16 mouse cellular contexts compared by ENCODE assay signal in the genomic region with DNA sequence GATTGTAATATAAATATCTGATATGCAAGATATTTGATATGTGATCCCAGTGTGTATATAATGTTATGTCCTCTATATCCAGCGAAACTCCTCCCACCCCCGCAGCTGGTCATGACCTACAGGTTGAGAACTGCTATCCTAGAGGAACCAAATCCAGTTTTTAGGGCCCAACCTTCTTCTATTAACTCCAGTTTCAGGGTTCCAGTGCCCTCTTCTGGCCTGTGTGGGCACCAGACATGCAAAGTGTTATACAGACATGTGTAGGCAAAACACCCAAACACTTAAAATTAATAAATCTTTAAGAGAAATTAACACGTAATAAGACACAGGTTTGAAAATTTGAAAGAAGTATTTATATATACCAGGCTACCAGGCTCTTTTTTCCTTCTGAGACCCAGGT. TPM values are rescaled to one million over a fixed set of nuclear protein-coding genes. Genes with fewer than 3 reads are reported as not detected.
DNase-seq lines count a peak whose midpoint lies in the region; ATAC-seq and TF ChIP-seq lines count a peak whose summit lies in the region.
"Had no signal": no experiment of that assay in that cellular context is flagged by ENCODE, and none has a peak within 500 bp of the region (broad histone marks: within the 10 kb centered on the region; RNA-seq: fewer than 3 reads in every experiment).

No protein-coding gene starts in this region.

- H3K4me1 ChIP-seq in intestine, postnatal 0 days (replicated peaks; ENCODE audit: control insufficient read depth, insufficient read depth, low read length): no peaks in the 10 kb centered on the region; the same call in 1 of the 2 replicates
- no peaks in the 10 kb centered on the region for H3K4me1 ChIP-seq in intestine, embryonic 15.5 days (replicated peaks)
- no peaks in the 10 kb centered on the region for H3K4me1 ChIP-seq in stomach, postnatal 0 days (replicated peaks; ENCODE audit: control insufficient read depth, insufficient read depth)
- H3K4me1 ChIP-seq: heart, embryonic 12.5 days; hindbrain, embryonic 13.5 days; limb, embryonic 10.5 days had no signal

- H3K4me3 ChIP-seq in intestine, postnatal 0 days (ENCODE audit: low read depth, low read length): no peak overlapping the region
- no peak overlapping the region for H3K4me3 ChIP-seq in intestine, embryonic 15.5 days (replicated peaks)
- H3K4me3 ChIP-seq in stomach, postnatal 0 days (ENCODE audit: low read depth, low read length): no peak overlapping the region
- H3K4me3 ChIP-seq: heart, embryonic 12.5 days; hindbrain, embryonic 13.5 days; limb, embryonic 10.5 days; myocyte had no signal

- H3K4me2 ChIP-seq in intestine, postnatal 0 days (replicated peaks; ENCODE audit: low read depth): no peak overlapping the region
- H3K4me2 ChIP-seq in intestine, embryonic 15.5 days (replicated peaks): no peak overlapping the region
- H3K4me2 ChIP-seq in stomach, postnatal 0 days (replicated peaks; ENCODE audit: low read depth): no peak overlapping the region
- H3K4me2 ChIP-seq: heart, embryonic 12.5 days; hindbrain, embryonic 13.5 days had no signal

- no peaks in the 10 kb centered on the region for H3K27me3 ChIP-seq in intestine, postnatal 0 days (replicated peaks; ENCODE audit: control insufficient read depth, insufficient read depth, low read length)
- H3K27me3 ChIP-seq in intestine, embryonic 15.5 days (replicated peaks): no peaks in the 10 kb centered on the region
- no peaks in the 10 kb centered on the region for H3K27me3 ChIP-seq in stomach, postnatal 0 days (ENCODE audit: control insufficient read depth, insufficient read depth, low read length)
- H3K27me3 ChIP-seq: heart, embryonic 12.5 days; hindbrain, embryonic 13.5 days had no signal

- H3K27ac ChIP-seq in intestine, postnatal 0 days (ENCODE audit: low read depth, low read length): no peak overlapping the region
- no peak overlapping the region for H3K27ac ChIP-seq in intestine, embryonic 15.5 days
- H3K27ac ChIP-seq in stomach, postnatal 0 days (replicated peaks): no peak overlapping the region
- H3K27ac ChIP-seq: hindbrain, embryonic 13.5 days; limb, embryonic 10.5 days; macrophage had no signal

- peak; percentile 55 for TF ChIP-seq CTCF in intestine, postnatal 0 days (IDR thresholded peaks at IDR 0.05; ENCODE audit: low read depth)
- TF ChIP-seq CTCF in brain, embryonic 14.5 days (IDR thresholded peaks at IDR 0.05; ENCODE audit: borderline replicate concordance, extremely low read depth, insufficient read depth, insufficient read length): peak; percentile 25; the same call in 1 of the 2 replicates
- peak; percentile 64 for TF ChIP-seq CTCF in stomach, postnatal 0 days (IDR thresholded peaks at IDR 0.05; ENCODE audit: low read depth)

- H3K9ac ChIP-seq in intestine, postnatal 0 days (ENCODE audit: low read depth, low read length): no peak overlapping the region
- no peak overlapping the region for H3K9ac ChIP-seq in intestine, embryonic 15.5 days
- no peak overlapping the region for H3K9ac ChIP-seq in stomach, postnatal 0 days (ENCODE audit: low read length)
- H3K9ac ChIP-seq: heart, embryonic 12.5 days; hindbrain, embryonic 13.5 days had no signal

- 94% methylated on average over 3 of the region's 3 CpGs for WGBS in intestine, postnatal 0 days
- WGBS in intestine, embryonic 15.5 days: 94% methylated on average over 3 of the region's 3 CpGs
- WGBS in stomach, postnatal 0 days: 88% methylated on average over 3 of the region's 3 CpGs

- DNase-seq in thymus, postnatal 14 days: peak; percentile 34
- no peak for DNase-seq in thymus, postnatal 0 days (ENCODE audit: low spot score)
- no peak for DNase-seq in brain, embryonic 14.5 days (ENCODE audit: low read depth)
- DNase-seq in stomach, postnatal 0 days (ENCODE audit: low spot score): no peak
- DNase-seq in urinary bladder, adult 2 months (ENCODE audit: low spot score): no peak
- no peak for DNase-seq in embryo, embryonic 11 days
- DNase-seq: adrenal gland, postnatal 10 days; cerebellum, adult 18-20 months; thymus, postnatal 25 days had no signal

- TF ChIP-seq EP300 in stomach, postnatal 0 days (optimal IDR thresholded peaks at IDR 0.05): no peak

- TF ChIP-seq POLR2A in brain, embryonic 14.5 days (IDR thresholded peaks at IDR 0.05; ENCODE audit: borderline replicate concordance, extremely low read depth, insufficient read depth, insufficient read length, poor library complexity, severe bottlenecking): no peak

- peaks cover 11% of the 10 kb centered on the region for H3K36me3 ChIP-seq in intestine, postnatal 0 days (ENCODE audit: control insufficient read depth, insufficient read depth)
- H3K36me3 ChIP-seq in intestine, embryonic 15.5 days: peaks cover 5% of the 10 kb centered on the region; the same call in 1 of the 2 replicates
- H3K36me3 ChIP-seq in stomach, postnatal 0 days (ENCODE audit: control insufficient read depth, insufficient read depth, low read length): 0 out of 2 replicates have a peak, but pooled peaks cover 2% of the 10 kb centered on the region

- no peaks in the 10 kb centered on the region for H3K9me3 ChIP-seq in intestine, postnatal 0 days (ENCODE audit: control insufficient read depth)
- H3K9me3 ChIP-seq in intestine, embryonic 15.5 days: no peaks in the 10 kb centered on the region
- H3K9me3 ChIP-seq in stomach, postnatal 0 days (ENCODE audit: control insufficient read depth, low read length): no peaks in the 10 kb centered on the region
- H3K9me3 ChIP-seq: heart, embryonic 12.5 days; hindbrain, embryonic 13.5 days; limb, embryonic 10.5 days had no signal

- no peak for ATAC-seq in intestine, postnatal 0 days
- ATAC-seq in intestine, embryonic 15.5 days: no peak
- no peak for ATAC-seq in stomach, postnatal 0 days (ENCODE audit: low FRiP score, low TSS enrichment)

RNA-seq across cellular contexts. Expression of a gene that starts 11.6 kb away (rescaled TPM):
- polyA plus RNA-seq in intestine, postnatal 0 days (2015; fragmentation: Nextera tagmentation; extraction: Ambion mirVana): 48.6 and 50.4 TPM in 2 replicates
- 34.1 and 37.1 TPM in 2 replicates for polyA plus RNA-seq in intestine, embryonic 15.5 days (2015; fragmentation: Nextera tagmentation; extraction: Ambion mirVana)
- polyA plus RNA-seq in thymus, postnatal 0 days (2015; fragmentation: Nextera tagmentation; extraction: Ambion mirVana): 41.6 and 45.7 TPM in 2 replicates
- 34.6 and 39.0 TPM in 2 replicates for polyA plus RNA-seq in brain, embryonic 14.5 days (2012; rRNA removed)
- polyA plus RNA-seq in stomach, postnatal 0 days (2015; fragmentation: Nextera tagmentation; extraction: Ambion mirVana): 58.2 and 61.4 TPM in 2 replicates
- polyA plus RNA-seq in urinary bladder, adult 2 months (2012; rRNA removed): 80.0 and 107 TPM in 2 replicates

RNA-seq across cellular contexts. Expression of a gene that starts 11.6 kb away (rescaled TPM):
- polyA plus RNA-seq in intestine, postnatal 0 days (2015; fragmentation: Nextera tagmentation; extraction: Ambion mirVana): 313 and 315 TPM in 2 replicates
- polyA plus RNA-seq in intestine, embryonic 15.5 days (2015; fragmentation: Nextera tagmentation; extraction: Ambion mirVana): 422 and 453 TPM in 2 replicates
- polyA plus RNA-seq in thymus, postnatal 0 days (2015; fragmentation: Nextera tagmentation; extraction: Ambion mirVana): 517 and 543 TPM in 2 replicates
- 124 and 160 TPM in 2 replicates for polyA plus RNA-seq in brain, embryonic 14.5 days (2012; rRNA removed)
- polyA plus RNA-seq in stomach, postnatal 0 days (2015; fragmentation: Nextera tagmentation; extraction: Ambion mirVana): 363 and 370 TPM in 2 replicates
- 304 and 339 TPM in 2 replicates for polyA plus RNA-seq in urinary bladder, adult 2 months (2012; rRNA removed)

RNA-seq across cellular contexts. Expression of a gene that starts 20.9 kb away (rescaled TPM):
- 4.5 and 4.8 TPM in 2 replicates for polyA plus RNA-seq in intestine, postnatal 0 days (2015; fragmentation: Nextera tagmentation; extraction: Ambion mirVana)
- polyA plus RNA-seq in intestine, embryonic 15.5 days (2015; fragmentation: Nextera tagmentation; extraction: Ambion mirVana): 20.9 and 23.2 TPM in 2 replicates
- polyA plus RNA-seq in thymus, postnatal 0 days (2015; fragmentation: Nextera tagmentation; extraction: Ambion mirVana): 1.1 and 1.8 TPM in 2 replicates
- 58.0 and 67.8 TPM in 2 replicates for polyA plus RNA-seq in brain, embryonic 14.5 days (2012; rRNA removed)
- polyA plus RNA-seq in stomach, postnatal 0 days (2015; fragmentation: Nextera tagmentation; extraction: Ambion mirVana): 10.5 and 11.6 TPM in 2 replicates
- polyA plus RNA-seq in urinary bladder, adult 2 months (2012; rRNA removed): 34.0 and 35.5 TPM in 2 replicates

RNA-seq across cellular contexts. Expression of a gene that starts 21.1 kb away (rescaled TPM):
- polyA plus RNA-seq in intestine, postnatal 0 days (2015; fragmentation: Nextera tagmentation; extraction: Ambion mirVana): 997 and 1,037 TPM in 2 replicates
- polyA plus RNA-seq in intestine, embryonic 15.5 days (2015; fragmentation: Nextera tagmentation; extraction: Ambion mirVana): 1,041 and 1,081 TPM in 2 replicates
- polyA plus RNA-seq in thymus, postnatal 0 days (2015; fragmentation: Nextera tagmentation; extraction: Ambion mirVana): 862 and 915 TPM in 2 replicates
- 381 and 444 TPM in 2 replicates for polyA plus RNA-seq in brain, embryonic 14.5 days (2012; rRNA removed)
- polyA plus RNA-seq in stomach, postnatal 0 days (2015; fragmentation: Nextera tagmentation; extraction: Ambion mirVana): 1,072 and 1,116 TPM in 2 replicates
- polyA plus RNA-seq in urinary bladder, adult 2 months (2012; rRNA removed): 703 and 735 TPM in 2 replicates

RNA-seq across cellular contexts. Expression of a gene that starts 27.3 kb away (rescaled TPM):
- 12.4 and 15.6 TPM in 2 replicates for polyA plus RNA-seq in intestine, postnatal 0 days (2015; fragmentation: Nextera tagmentation; extraction: Ambion mirVana)
- 28.9 and 29.5 TPM in 2 replicates for polyA plus RNA-seq in intestine, embryonic 15.5 days (2015; fragmentation: Nextera tagmentation; extraction: Ambion mirVana)
- polyA plus RNA-seq in thymus, postnatal 0 days (2015; fragmentation: Nextera tagmentation; extraction: Ambion mirVana): 8.2 and 12.4 TPM in 2 replicates
- polyA plus RNA-seq in brain, embryonic 14.5 days (2012; rRNA removed): 113 and 115 TPM in 2 replicates
- 17.3 and 20.3 TPM in 2 replicates for polyA plus RNA-seq in stomach, postnatal 0 days (2015; fragmentation: Nextera tagmentation; extraction: Ambion mirVana)
- 32.8 and 39.3 TPM in 2 replicates for polyA plus RNA-seq in urinary bladder, adult 2 months (2012; rRNA removed)
